Mouse (Mus musculus) heart, adult 10 weeks (tissue): ENCODE results near the gene Hist1h4h. TPM values are rescaled to one million over a fixed set of nuclear protein-coding genes. Genes with fewer than 3 reads are reported as not detected.

Experiments used
- polyA plus RNA-seq: library from polyadenylated mRNA; stranded (reverse); fragments of 350-450 nt; fragmentation: Illumina TruSeq; extraction: RNeasy Lipid Tissue Mini Kit (QIAGEN cat#74804); gene quantifications from one replicate; pipeline ENCODE4 v1.2.3, GENCODE M21; 2014; ENCODE audit warnings: low read depth, low replicate concordance

The Hist1h4h gene
- 46.3 TPM for polyA plus RNA-seq

DNA sequence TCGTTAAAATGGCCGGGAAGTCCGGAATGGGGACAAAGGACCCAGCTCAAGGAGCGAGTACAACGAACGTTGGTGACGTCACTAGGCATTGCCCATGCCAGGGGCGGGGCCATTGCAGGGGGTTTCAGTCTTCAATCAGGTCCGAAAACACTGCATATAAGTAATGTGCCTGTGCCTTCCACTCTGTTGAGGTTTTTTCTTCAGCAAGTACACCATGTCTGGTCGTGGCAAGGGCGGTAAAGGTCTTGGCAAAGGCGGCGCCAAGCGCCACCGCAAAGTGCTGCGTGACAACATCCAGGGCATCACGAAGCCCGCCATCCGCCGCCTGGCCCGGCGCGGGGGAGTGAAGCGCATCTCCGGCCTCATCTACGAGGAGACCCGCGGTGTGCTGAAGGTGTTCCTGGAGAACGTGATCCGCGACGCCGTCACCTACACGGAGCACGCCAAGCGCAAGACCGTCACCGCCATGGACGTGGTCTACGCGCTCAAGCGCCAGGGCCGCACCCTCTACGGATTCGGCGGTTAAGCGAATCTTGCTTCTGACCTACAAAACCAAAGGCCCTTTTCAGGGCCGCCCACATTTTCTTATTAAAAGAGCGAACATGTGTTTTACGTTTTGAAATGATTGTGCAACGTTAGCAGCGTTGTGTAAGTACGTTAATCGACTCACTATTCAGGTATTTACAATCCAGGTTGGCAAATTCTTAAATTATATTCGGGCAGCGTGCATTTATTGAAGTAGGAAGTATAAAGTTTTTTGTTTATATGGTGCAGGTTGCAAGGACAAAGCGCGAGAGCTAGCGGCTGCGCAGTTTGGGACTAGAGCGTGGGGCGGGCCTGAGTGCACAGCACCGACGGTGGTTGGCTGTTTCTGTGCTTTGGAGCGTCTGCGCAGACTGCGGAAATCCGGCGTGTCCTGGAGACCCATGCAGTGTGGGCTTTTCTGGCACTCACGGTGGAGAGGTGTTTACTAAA is at the start of gene Hist1h4h:
Gene Hist1h4h, plus strand, starts transcription at position 150 of the 975 bp plus-strand sequence.

DNA sequence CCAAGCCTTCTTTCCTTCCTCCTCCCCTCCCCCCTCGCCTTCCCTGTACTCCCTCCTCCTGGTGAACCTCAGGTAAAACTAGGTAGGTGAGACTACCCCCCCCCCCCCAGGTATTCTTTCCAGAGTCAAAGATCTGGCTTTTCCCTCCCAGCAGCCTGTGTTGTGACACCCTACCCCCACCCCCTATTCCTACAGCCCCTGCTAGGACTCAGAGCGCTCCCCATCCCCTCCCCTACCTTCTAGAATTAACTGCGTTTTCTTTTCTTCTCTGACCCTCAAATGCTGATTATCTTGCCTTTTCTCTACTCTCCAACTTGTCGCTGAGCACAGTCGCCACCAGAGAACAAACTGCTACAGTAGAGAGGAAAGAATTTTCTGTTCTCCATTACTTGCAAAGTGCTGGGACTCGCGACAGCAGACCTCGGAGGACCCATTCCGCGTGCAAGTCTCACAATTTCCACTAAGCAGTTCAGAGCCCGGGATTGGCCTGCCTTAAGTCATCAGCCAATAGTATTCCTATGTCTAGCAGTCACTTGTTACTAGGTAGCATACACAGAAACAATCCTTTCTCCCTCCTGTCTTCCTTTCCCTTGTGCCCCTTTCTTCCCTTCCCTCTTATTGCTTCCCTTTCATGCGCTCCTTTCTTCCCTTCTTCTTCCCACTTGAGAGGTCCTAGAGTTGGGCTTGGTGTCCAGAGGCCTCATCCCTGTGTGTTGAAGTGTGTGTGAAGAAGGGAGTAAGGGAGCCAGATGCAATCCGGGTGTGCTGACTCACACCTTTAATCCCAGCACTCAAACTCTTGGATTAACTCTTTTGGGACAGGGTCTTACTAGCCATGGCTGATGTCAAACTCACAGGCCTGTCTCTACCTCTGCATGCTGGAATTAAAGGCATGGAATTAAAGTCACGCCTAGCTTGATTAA is 42.2 kb upstream of the Hist1h4h start, which contains the start of gene Btn2a2:
Gene Btn2a2, minus strand, starts transcription at position 458 of the 923 bp plus-strand sequence.

GRCm38 (mm10) chr13:23533560-23534367 is 2.9 kb downstream of the Hist1h4h start, which contains the start of gene Hist1h2af:
TSS of gene Hist1h2af (plus strand) at chr13:23533906.

GRCm38 (mm10) chr13:23535137-23536075 is 4.6 kb downstream of the Hist1h4h start, which contains the start of gene Hist1h3g:
TSS of gene Hist1h3g (plus strand) at chr13:23535422.

DNA sequence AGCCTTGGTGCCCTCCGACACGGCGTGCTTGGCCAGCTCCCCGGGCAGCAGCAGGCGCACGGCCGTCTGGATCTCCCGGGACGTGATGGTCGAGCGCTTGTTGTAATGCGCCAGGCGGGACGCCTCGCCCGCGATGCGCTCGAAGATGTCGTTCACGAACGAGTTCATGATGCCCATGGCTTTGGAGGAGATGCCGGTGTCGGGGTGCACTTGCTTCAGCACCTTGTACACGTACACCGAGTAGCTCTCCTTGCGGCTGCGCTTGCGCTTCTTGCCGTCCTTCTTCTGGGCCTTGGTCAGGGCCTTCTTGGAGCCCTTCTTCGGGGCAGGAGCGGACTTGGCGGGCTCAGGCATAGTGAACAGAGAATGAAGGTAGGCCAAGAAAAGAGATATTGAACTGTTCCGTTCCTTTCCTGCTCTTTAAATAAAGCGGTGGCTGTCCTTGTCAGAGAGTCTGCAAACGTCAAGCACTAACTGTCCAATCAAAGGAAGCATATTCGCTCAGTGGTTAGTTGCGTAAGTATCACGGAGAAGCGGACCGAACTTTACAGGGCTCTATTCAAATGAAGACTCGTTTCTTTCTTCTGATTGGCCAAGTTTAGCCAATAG is 12.3 kb downstream of the Hist1h4h start, which contains the start of gene Hist1h2bh:
Gene Hist1h2bh, minus strand, starts transcription at position 394 of the 609 bp plus-strand sequence.

GRCm38 (mm10) chr13:23543965-23544786 is 13.3 kb downstream of the Hist1h4h start, which contains the start of gene Hist1h3f:
TSS of gene Hist1h3f (plus strand) at chr13:23544052.

DNA sequence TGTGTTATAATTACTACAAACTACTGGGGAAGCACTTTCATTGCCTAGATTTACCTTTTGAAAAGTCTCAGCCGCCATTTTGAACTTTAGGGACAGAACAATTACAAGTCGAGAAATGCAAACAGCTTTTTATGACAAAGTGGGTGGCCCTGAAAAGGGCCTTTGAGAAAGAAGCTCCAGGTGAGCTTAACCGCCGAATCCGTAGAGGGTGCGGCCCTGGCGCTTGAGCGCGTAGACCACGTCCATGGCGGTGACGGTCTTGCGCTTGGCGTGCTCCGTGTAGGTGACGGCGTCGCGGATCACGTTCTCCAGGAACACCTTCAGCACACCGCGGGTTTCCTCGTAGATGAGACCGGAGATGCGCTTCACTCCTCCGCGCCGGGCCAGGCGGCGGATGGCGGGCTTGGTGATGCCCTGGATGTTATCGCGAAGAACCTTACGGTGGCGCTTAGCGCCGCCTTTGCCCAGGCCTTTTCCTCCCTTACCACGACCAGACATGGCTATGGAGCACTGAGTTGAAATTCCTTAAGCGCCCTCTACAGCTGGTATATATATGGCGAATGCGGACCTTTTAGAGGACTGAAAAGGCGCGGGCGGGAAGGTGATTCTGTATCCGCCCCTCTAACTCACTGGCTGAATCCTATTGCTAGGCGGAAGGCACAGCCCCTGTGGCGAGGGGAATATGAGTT is 20.4 kb downstream of the Hist1h4h start, which contains the start of gene Hist1h4f:
Gene Hist1h4f, minus strand, starts transcription at position 503 of the 689 bp plus-strand sequence.

GRCm38 (mm10) chr13:23552962-23553361 is 22.1 kb downstream of the Hist1h4h start, which contains the start of gene Hist1h1d:
TSS of gene Hist1h1d (plus strand) at chr13:23553262.

GRCm38 (mm10) chr13:23561883-23562659 is 31.2 kb downstream of the Hist1h4h start, which contains the start of gene Hist1h3e:
TSS of gene Hist1h3e (minus strand) at chr13:23562369.

GRCm38 (mm10) chr13:23571022-23571503 is 40.2 kb downstream of the Hist1h4h start, which contains the start of the genes Hist1h2ae and Hist1h2bg:
TSS of gene Hist1h2ae (minus strand) at chr13:23571220.
TSS of gene Hist1h2bg (plus strand) at chr13:23571396.

GRCm38 (mm10) chr13:23573898-23574524 is 43.2 kb downstream of the Hist1h4h start, which contains the start of the genes Hist1h2bf and Hist1h2ad:
TSS of gene Hist1h2bf (minus strand) at chr13:23574196.
TSS of gene Hist1h2ad (plus strand) at chr13:23574381.

GRCm38 (mm10) chr13:23575271-23575851 is 44.5 kb downstream of the Hist1h4h start, which contains the start of gene Hist1h3d:
TSS of gene Hist1h3d (plus strand) at chr13:23575763.

